Mouse (Mus musculus) retina, adult 2 months (tissue): ENCODE data around the gene Ptpn18.
A peak's percentile ranks its signal among the peaks of the same experiment; 100 is the strongest.
"Not testable (repeated sequence)": the region's sequence is repeated elsewhere in the genome, so short reads cannot be mapped to it uniquely, and the experiment has no call there.

Experiments
- DNase-seq: peaks from one replicate; pipeline ENCODE4 v3.0.0-alpha.2; 2012; ENCODE audit warnings: low read depth, low spot score

Ptpn18 gene

GRCm38 (mm10) chr1:34459284-34460060 is at the start of gene Ptpn18:
Ptpn18 (plus strand) TSS chr1:34459762.
- DNase-seq, result peak; percentile 87

- DNase-seq, result no peak
These were observed 31.1 kb upstream of the Ptpn18 start for GRCm38 (mm10) chr1:34428466-34428865.

GRCm38 (mm10) chr1:34429281-34429680 is 30.3 kb upstream of the Ptpn18 start:
- no peak for DNase-seq

GRCm38 (mm10) chr1:34430981-34431380 is 28.6 kb upstream of the Ptpn18 start:
- DNase-seq, result no peak

GRCm38 (mm10) chr1:34431431-34431830 is 28.1 kb upstream of the Ptpn18 start:
- no peak for DNase-seq

GRCm38 (mm10) chr1:34432411-34432775 is 27.2 kb upstream of the Ptpn18 start:
- no peak for DNase-seq

- no peak for DNase-seq
These were observed 26.6 kb upstream of the Ptpn18 start for GRCm38 (mm10) chr1:34432776-34433481.

- DNase-seq, result no peak
These were observed 25.6 kb upstream of the Ptpn18 start for GRCm38 (mm10) chr1:34433891-34434521.

- peak; percentile 85 for DNase-seq
These were observed 24.9 kb upstream of the Ptpn18 start for GRCm38 (mm10) chr1:34434660-34435160.

- no peak for DNase-seq
These were observed 24.0 kb upstream of the Ptpn18 start for GRCm38 (mm10) chr1:34435371-34436120.

GRCm38 (mm10) chr1:34436374-34436773 is 23.2 kb upstream of the Ptpn18 start:
- DNase-seq, result no peak

GRCm38 (mm10) chr1:34437366-34437765 is 22.2 kb upstream of the Ptpn18 start:
- not testable (repeated sequence) for DNase-seq

- DNase-seq, result no peak
These were observed 21.0 kb upstream of the Ptpn18 start for GRCm38 (mm10) chr1:34438381-34439051.

- peak; percentile 99 for DNase-seq
These were observed 20.2 kb upstream of the Ptpn18 start, which contains the start of the genes Ccdc115 and Imp4 for GRCm38 (mm10) chr1:34439215-34439960. Ccdc115 (minus strand) TSS chr1:34439672. Imp4 (plus strand) TSS chr1:34439851.

- DNase-seq, result no peak
These were observed 19.5 kb upstream of the Ptpn18 start for GRCm38 (mm10) chr1:34439961-34440630.

- no peak for DNase-seq
These were observed 16.4 kb upstream of the Ptpn18 start for GRCm38 (mm10) chr1:34443124-34443523.

- no peak for DNase-seq
These were observed 1.1 kb upstream of the Ptpn18 start for GRCm38 (mm10) chr1:34458431-34458830.

- DNase-seq, result no peak
These were observed 489 bp downstream of the Ptpn18 start for GRCm38 (mm10) chr1:34460061-34460441.

- DNase-seq, result peak; percentile 43
These were observed 3.2 kb downstream of the Ptpn18 start for GRCm38 (mm10) chr1:34462766-34463165.
